Mouse (Mus musculus) small intestine, adult 2 months (tissue): ENCODE measurements around the gene Abcf1. TPM values are rescaled to one million over a fixed set of nuclear protein-coding genes. Genes with fewer than 3 reads are reported as not detected.
A peak's percentile ranks its signal among the peaks of the same experiment; 100 is the strongest.
"Not testable (repeated sequence)": the region's sequence is repeated elsewhere in the genome, so short reads cannot be mapped to it uniquely, and the experiment has no call there.

ENCODE experiments used
- H3K27ac ChIP-seq: fragments of 200-500 bp; 2 replicates; pipeline ENCODE4 v1.5.1; 2012; ENCODE audit warnings: low read depth, low read length, control low read depth, inconsistent platforms; ENCODE audit not compliant: insufficient read depth
- H3K27me3 ChIP-seq: fragments of 200-500 bp; 2 replicates; pipeline ENCODE4 v1.6.1; 2012; ENCODE audit warnings: mild to moderate bottlenecking, moderate library complexity, low read length, inconsistent platforms; ENCODE audit not compliant: control insufficient read depth, insufficient read depth
- H3K36me3 ChIP-seq: fragments of 200-500 bp; 2 replicates; pipeline ENCODE4 v1.6.1; 2012; ENCODE audit warnings: mild to moderate bottlenecking, low read length, control low read depth, inconsistent platforms; ENCODE audit not compliant: control insufficient read depth, insufficient read depth
- H3K4me1 ChIP-seq: fragments of 200-500 bp; 2 replicates; pipeline ENCODE4 v1.6.1; 2012; ENCODE audit warnings: low read length, inconsistent platforms, mixed read lengths; ENCODE audit not compliant: control insufficient read depth, insufficient read depth, insufficient read length
- H3K4me3 ChIP-seq: fragments of 200-500 bp; 2 replicates; pipeline ENCODE4 v1.5.1; 2012; ENCODE audit warnings: low read depth, mild to moderate bottlenecking, control low read depth, inconsistent platforms, low read length, moderate library complexity
- CTCF ChIP-seq: fragments of 200-500 bp; IDR thresholded peaks from 2 replicates; pipeline ENCODE4 v1.5.1; 2012; ENCODE audit warnings: low read depth, mild to moderate bottlenecking, control low read depth, inconsistent platforms, low read length, moderate library complexity, mixed read lengths; ENCODE audit not compliant: insufficient replicate concordance, insufficient read length; ENCODE audit errors: extremely low read depth
- POLR2A ChIP-seq: fragments of 200-500 bp; IDR thresholded peaks from 2 replicates; pipeline ENCODE4 v1.6.1; 2012; ENCODE audit warnings: low read depth, mild to moderate bottlenecking, control low read depth, inconsistent platforms, low read length, moderate library complexity
- WGBS: fragments of 180-500 bp; shearing (Covaris S2); methylation state at CpG from one replicate; pipeline ENCODE4 v1.1.7; 2018; 5-methylcytosine and 5-hydroxymethylcytosine counted together
- polyA plus RNA-seq: library from polyadenylated mRNA; depleted of rRNA; stranded (reverse); fragments of >200 nt; gene quantifications from 2 replicates; pipeline ENCODE4 v1.2.3, GENCODE M21; 2012

Gene Abcf1
- polyA plus RNA-seq, 1 experiment, result 84.9 TPM

DNA sequence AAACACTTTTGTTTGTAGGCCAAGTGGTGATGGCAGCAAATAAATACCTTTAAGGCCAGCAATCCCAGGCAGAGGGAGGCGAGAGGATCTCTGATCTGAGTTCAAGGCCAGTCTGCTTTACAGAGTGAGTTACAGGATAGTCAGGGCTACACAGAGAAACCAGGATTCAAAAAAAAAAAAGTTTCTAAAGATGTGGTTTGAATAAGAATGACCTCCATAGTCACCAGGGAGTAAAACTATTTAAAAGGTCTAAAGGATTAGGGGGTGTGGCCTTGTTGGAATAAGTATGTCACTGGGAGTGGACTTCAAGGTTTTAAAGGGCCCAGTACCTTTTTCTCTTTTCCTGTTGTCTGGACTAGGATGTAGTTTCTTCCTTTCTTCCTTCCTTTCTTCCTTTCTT is 29.6 kb downstream of the Abcf1 start:
- WGBS, result 74% methylated on average over 1 of the region's 1 CpGs
- no peak for TF ChIP-seq POLR2A
- no peak for TF ChIP-seq CTCF

DNA sequence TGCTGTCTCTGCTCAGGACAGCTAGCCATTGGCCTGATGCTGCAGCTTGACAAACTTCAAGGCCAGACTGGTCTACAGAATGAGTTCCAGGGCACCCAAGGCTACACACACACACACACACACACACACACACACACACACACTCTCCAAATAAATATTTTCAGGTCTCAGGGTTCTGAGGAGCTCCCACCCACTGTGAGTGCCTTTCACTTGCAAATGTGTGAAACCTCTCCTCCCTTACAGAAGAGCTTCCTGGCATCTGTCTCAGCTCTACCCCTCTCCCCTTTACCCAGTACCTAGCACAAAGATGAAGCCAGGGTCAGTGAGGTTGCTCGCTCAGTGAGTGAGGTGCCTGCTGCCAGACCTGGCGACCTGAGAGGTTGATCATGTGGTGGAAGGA is 30.5 kb downstream of the Abcf1 start:
- 65% methylated on average over 2 of the region's 2 CpGs for WGBS
- H3K4me1 ChIP-seq, result no peaks in the 10 kb centered on the region
- H3K36me3 ChIP-seq, result no peaks in the 10 kb centered on the region
- H3K4me3 ChIP-seq, result no peak overlapping the region
- TF ChIP-seq CTCF, result no peak
- no peak for TF ChIP-seq POLR2A
- H3K27me3 ChIP-seq, result no peaks in the 10 kb centered on the region
- no peak overlapping the region for H3K27ac ChIP-seq

More for the DNA sequence above, 29.6 kb downstream of the Abcf1 start:
- no peaks in the 10 kb centered on the region for H3K36me3 ChIP-seq
- no peaks in the 10 kb centered on the region for H3K27me3 ChIP-seq
- H3K4me1 ChIP-seq, result no peaks in the 10 kb centered on the region
- H3K4me3 ChIP-seq, result no peak overlapping the region
- H3K27ac ChIP-seq, result no peak overlapping the region

- H3K4me1 ChIP-seq, result no peaks in the 10 kb centered on the region
- WGBS, result 26% methylated on average over 2 of the region's 2 CpGs
- TF ChIP-seq POLR2A (no peak), CTCF (peak; percentile 86; the same call in 1 of the 2 replicates)
- H3K27me3 ChIP-seq, result no peaks in the 10 kb centered on the region
- no peak overlapping the region for H3K4me3 ChIP-seq
- no peaks in the 10 kb centered on the region for H3K36me3 ChIP-seq
- H3K27ac ChIP-seq, result no peak overlapping the region
Measured at GRCm38 (mm10) chr17:35937700-35938348, 31.7 kb downstream of the Abcf1 start.

DNA sequence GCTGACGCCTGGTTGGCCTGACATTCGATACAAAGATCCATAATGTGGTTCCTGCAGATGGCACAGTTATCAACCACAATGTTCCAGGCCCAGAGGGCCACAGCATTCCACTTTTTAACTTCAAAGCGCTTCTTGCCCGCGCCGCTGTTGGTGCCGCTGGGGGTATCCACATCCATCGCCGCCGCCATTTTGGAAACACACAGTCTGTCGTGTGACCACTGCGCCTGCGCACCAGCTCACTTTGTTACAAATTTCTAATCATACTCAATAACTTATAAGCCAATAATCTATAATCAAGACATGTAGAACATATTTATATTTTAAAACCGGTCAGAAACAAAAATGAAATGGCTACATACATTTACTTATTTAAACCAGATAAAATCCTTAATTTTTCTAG is 33.8 kb downstream of the Abcf1 start:
- H3K4me1 ChIP-seq, H3K36me3 ChIP-seq, H3K27me3 ChIP-seq, H3K27ac ChIP-seq, H3K4me3 ChIP-seq: not testable (repeated sequence)
- 85% methylated on average over 14 of the region's 14 CpGs for WGBS

- 83% methylated on average over 4 of the region's 4 CpGs for WGBS
- H3K36me3 ChIP-seq, result peaks cover 33% of the 10 kb centered on the region
- H3K4me3 ChIP-seq, result no peak overlapping the region
- TF ChIP-seq CTCF (no peak), POLR2A (no peak)
- H3K27me3 ChIP-seq, result no peaks in the 10 kb centered on the region
- no peak overlapping the region for H3K27ac ChIP-seq
- H3K4me1 ChIP-seq, result no peaks in the 10 kb centered on the region
Measured at GRCm38 (mm10) chr17:35932608-35933007, 37.0 kb downstream of the Abcf1 start.

DNA sequence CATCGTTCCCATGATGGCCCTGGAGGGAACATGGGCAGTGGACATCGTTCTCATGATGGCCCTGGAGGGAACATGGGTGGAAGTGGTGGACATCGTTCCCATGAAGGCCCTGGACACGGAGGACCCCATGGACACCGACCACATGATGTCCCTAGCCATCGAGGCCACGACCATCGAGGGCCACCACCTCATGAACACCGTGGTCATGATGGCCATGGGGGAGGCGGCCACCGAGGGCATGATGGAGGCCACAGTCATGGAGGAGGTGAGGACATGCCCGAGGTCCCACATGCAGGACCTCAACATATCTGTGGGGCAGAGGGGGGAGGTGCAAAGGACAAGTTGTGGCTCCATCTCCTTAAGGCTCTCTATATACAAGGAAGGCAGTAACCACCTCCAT is 38.9 kb downstream of the Abcf1 start:
- Histone ChIP-seq H3K27me3 (no peaks in the 10 kb centered on the region), H3K36me3 (peaks cover 48% of the 10 kb centered on the region)

DNA sequence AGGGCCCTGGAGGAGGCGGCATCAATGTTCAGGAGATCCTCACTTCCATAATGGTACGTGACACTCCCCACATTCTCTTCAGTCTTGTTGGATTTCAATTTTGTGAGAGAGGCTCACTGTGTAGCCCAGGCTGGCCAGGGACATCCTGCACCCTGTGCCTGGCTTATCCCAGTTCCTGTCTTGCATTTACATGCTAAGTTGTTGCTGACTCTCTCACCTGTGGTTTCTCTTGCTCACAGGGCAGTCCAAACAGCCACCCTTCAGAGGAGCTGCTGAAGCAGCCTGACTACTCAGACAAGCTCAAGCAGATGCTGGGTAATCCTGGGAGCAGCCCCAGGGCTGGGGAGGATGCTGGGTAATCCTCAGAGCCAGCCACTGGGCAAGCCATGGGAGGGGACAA is 40.0 kb downstream of the Abcf1 start:
- WGBS, result 93% methylated on average over 2 of the region's 2 CpGs
- peaks cover 57% of the 10 kb centered on the region for H3K36me3 ChIP-seq

More for the DNA sequence above, 38.9 kb downstream of the Abcf1 start:
- WGBS, result 94% methylated on average over 12 of the region's 12 CpGs
- Histone ChIP-seq H3K27ac (no peak overlapping the region), H3K4me1 (peaks cover 7% of the 10 kb centered on the region; the same call in 1 of the 2 replicates), H3K4me3 (no peak overlapping the region)
- no peak for TF ChIP-seq CTCF
- no peak for TF ChIP-seq POLR2A

More for the DNA sequence above, 40.0 kb downstream of the Abcf1 start:
- TF ChIP-seq CTCF, result no peak
- no peak for TF ChIP-seq POLR2A
- H3K4me3 ChIP-seq, result no peak overlapping the region
- no peak overlapping the region for H3K27ac ChIP-seq
- H3K27me3 ChIP-seq, result no peaks in the 10 kb centered on the region
- peaks cover 7% of the 10 kb centered on the region; the same call in 1 of the 2 replicates for H3K4me1 ChIP-seq
